Mouse (Mus musculus) liver (tissue): ENCODE data around the gene Kif1b.

ENCODE experiments used
- DNase-seq: peaks from one replicate; pipeline ENCODE4 v3.0.0-alpha.2; 2020; ENCODE audit warnings: mixed read lengths

Kif1b gene

GRCm38 (mm10) chr4:149166957-149167611 lies 140.4 kb downstream of the Kif1b start:
- peak; percentile 46 for DNase-seq

- peak; percentile 97 for DNase-seq
These were observed 141.1 kb downstream of the Kif1b start, which contains the start of gene Pgd for GRCm38 (mm10) chr4:149166215-149166946. Pgd (minus strand) TSS chr4:149166771.

GRCm38 (mm10) chr4:149164150-149164549 lies 143.3 kb downstream of the Kif1b start:
- DNase-seq: no peak

- DNase-seq: no peak
These were observed 144.3 kb downstream of the Kif1b start for GRCm38 (mm10) chr4:149163196-149163595.

DNA sequence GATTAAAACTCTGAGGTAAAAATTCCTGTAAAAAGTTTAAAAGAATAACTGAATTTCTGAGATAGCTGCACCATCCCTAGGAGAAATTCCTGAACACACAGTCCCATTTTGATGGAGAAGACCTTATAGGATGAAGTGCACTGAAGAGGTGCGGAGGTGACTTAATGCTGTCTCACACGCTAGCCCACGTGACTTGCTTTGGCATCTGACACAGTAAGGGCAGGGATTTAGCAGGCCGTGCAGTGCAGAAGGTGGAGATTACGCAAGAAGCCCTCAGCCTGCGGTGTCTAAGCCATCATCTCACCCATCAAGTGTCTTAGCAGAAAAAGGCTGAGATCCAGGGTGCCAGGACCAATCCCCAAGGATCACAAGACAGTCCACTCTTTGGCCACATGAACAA lies 146.3 kb downstream of the Kif1b start:
- DNase-seq: no peak

DNA sequence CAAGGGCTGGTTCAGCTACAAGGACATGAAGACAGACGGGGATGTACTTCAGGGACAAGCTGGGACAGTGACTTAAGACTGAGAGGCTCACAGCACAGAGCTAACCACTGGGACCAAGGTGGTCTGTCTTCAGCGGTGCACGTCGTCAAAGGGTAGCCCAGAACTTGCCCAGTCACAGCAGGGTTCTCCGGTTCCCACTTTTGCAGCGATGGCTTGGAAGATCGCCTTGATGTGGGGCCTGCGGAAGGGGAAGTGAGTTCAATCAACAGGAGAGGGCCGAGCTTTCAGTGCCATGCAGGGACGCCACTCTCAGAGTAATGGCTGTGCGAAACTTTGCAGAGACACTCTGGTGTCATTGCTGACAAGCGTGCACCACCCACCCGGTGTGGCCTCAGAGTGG lies 147.6 kb downstream of the Kif1b start:
- DNase-seq: no peak

DNA sequence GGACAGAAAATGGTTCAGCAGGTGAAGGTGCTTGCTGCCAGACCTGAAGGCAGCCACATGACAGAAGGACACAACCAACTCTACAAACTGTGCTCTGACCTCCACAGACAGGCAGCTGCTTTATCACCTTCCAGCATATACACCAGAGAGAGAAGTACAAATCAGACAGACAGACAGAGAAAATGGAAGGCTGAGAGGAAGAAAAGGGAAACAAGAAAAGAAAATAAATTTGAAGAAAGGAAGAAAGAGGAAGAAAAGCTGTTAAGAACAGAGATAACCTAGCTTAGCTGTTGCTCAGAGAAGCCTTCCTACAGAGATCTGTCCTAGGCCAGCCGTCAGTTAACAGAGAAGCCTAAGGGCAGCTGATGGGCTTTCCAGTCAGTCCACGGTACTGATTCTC lies 148.3 kb downstream of the Kif1b start:
- no peak for DNase-seq

GRCm38 (mm10) chr4:149157415-149157973 lies 150.0 kb downstream of the Kif1b start:
- DNase-seq: no peak

- DNase-seq: peak; percentile 23
These were observed 151.8 kb downstream of the Kif1b start for GRCm38 (mm10) chr4:149155711-149156110.

DNA sequence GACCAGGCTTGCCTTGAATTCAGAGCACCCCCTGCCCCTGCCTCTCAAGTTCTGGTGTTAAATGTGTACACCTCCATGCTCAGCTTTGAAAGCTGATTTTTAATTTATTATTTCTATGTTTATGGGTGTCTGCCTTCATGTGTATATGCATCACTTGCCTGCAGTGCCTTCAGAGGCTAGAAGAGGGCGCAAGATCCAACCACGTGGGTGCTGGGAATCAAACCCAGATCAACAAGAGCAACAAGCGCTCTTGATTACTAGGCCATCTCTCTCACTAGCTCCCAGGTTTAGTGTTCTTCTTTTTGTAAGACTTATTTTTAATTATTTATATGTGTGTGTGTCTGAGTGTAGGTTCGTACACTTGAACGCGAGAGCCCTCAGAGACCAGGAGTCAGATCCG lies 152.6 kb downstream of the Kif1b start:
- DNase-seq: no peak

DNA sequence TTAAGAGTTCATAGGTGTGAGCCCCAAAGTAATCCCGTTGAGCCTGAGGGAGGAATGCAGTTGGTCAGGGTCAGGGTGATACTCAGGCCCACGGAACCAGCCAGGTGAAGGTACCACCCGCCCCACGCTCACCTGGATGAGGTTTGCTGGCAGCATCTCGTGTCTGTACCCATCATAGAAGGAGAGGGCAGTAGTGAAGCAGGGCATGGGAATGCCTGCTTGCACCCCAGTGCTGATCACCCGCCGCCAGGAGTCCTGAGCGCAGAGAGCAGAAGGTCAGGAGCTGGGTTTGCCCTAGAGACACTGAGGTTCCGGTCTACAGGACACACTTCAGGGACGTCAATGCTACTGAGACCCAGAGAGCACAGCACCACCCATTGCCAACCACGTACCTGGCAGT lies 156.8 kb downstream of the Kif1b start:
- DNase-seq: no peak

DNA sequence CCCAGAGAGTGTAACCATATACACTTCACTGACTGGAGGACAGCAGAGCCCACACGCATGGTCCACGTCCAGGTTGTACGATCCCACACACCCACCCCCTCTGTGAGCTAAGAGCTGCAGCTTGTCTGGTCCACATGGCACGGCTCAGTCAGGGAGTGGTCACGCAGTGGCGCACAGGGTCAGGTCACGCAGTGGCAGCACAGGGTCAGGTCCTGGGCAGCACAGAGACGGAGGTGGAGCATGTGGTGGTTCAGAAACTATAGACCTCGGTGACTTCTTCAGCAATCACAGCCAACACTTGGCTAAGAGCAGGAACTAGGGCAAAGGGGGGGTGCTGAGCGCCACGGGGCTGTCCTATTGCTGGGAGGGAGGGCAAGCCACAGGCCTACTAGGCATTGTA lies 157.2 kb downstream of the Kif1b start:
- no peak for DNase-seq

DNA sequence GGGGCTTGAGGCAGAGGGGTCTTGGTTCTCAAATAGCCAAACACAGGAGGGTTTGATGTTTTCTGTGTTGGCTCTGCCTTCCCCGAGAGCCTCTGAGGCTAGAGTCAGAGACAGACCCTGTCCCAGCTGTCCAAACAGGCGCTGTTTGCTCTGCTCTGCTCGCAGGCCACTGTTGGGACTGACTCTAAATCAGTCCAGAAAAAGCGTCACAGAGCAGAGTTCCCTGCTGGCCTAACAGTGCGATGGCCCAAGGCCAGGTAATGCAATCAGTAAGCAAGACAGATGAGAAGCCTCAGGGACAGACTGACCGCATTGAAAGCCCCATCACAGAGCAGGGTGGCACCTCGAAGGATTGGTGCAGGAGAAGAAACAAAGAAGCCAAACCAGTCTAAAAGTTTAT lies 157.9 kb downstream of the Kif1b start:
- DNase-seq: peak; percentile 41

DNA sequence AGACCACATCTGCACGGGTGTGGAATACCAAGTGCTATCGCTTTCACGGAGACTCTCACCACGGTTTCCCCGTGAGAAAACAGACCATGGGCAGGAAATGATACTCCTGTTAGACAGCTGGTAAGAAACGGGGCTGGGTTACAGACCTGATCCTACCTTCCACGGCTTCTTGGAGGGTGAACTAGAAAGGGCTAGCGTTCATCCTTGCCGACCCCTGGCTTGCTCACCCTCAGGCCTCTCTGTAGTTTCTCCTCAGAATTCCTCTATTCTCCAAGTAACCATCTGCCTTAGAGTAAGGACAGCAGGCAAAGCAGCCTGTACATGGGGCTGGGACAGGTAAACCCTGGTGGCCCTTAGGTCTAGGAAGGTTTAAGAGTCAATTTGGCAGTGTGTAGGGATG lies 158.3 kb downstream of the Kif1b start:
- DNase-seq: no peak

DNA sequence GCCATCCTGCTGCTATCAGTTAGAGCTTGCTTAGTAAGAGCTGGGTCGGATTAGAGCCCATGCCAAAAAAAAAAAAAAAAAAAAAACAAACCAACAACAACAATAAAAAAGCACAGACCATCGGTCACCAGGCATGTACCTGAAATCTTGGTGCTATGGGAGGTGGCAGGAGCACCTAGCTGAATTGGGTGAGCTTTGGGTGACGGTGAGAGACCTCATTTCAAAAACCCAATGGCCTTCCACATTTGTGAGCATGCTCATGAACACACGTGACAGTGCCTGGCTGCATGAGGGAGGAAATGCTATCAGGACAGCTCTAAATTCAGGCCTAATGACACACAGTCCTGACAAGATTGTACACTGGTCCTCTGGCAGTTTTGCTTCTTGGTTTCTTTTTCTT lies 159.4 kb downstream of the Kif1b start:
- no peak for DNase-seq

GRCm38 (mm10) chr4:149147528-149147927 lies 160.0 kb downstream of the Kif1b start:
- DNase-seq: no peak

GRCm38 (mm10) chr4:149145151-149145550 lies 162.3 kb downstream of the Kif1b start:
- DNase-seq: no peak

DNA sequence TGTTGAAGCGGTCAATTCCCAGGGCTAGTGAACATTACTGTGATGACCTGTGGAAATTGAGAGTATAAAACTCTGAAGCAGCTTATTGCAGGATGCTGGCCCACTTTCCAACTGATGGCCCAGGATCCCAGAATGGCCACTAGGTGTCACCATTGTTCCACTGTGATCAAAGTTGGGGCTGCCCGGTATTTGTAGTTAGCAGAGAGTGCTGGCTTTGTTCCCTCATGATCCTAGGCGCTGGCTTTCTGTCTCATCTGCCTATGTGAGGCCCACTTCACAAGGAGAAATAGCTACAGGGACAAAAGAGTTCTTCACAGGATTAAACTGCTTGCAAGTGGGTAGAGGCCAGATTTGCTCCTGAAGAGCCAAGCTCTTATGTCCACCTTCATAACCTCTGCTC lies 163.0 kb downstream of the Kif1b start:
- peak; percentile 77 for DNase-seq

GRCm38 (mm10) chr4:149143594-149143993 lies 163.9 kb downstream of the Kif1b start:
- DNase-seq: no peak

GRCm38 (mm10) chr4:149138515-149138914 lies 169.0 kb downstream of the Kif1b start:
- no peak for DNase-seq

GRCm38 (mm10) chr4:149136982-149137770 lies 170.3 kb downstream of the Kif1b start, which contains the start of gene Cenps:
Cenps (minus strand) TSS chr4:149137629.
- peak; percentile 93 for DNase-seq

DNA sequence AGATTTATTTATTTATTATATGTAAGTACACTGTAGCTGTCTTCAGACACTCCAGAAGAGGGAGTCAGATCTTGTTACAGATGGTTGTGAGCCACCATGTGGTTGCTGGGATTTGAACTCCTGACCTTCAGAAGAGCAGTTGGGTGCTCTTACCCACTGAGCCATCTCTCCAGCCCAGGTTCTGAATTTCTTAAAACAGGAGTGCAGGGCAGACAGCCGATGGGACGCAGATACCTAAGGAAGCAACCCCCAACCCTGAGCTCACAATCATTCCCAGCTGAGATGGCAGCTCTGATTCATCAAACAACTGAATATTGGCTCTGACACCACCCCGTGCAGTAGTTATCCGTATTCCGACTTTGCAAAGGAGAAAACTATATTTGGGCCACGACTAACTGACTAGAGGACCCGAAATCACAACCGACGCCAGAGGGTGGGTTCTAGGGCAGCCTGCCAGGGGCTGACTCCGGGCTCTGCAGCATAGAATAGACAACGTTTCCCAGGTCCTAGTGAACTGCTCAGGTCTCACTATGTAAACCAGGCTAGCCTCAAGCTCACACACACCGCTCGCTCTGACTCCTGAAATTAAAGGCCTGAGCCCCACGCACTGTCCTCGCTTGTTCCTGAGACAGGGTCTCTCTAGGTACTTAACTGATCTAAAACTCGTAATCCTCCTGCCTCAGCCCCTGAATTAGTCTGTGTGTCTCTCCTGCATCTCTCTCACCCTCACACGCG lies 171.2 kb downstream of the Kif1b start:
- no peak for DNase-seq

- no peak for DNase-seq
These were observed 174.1 kb downstream of the Kif1b start for GRCm38 (mm10) chr4:149133395-149133794.
